Mouse (Mus musculus) limb, embryonic 10.5 days (tissue): ENCODE results near the gene Cluap1. TPM values are rescaled to one million over a fixed set of nuclear protein-coding genes. Genes with fewer than 3 reads are reported as not detected.

Experiments used
- DNase-seq: peaks from one replicate; pipeline ENCODE4 v3.0.0-alpha.2; 2017; ENCODE audit warnings: low spot score
- H3K27ac ChIP-seq: fragments of 300-500 bp; sonication (generic); 2 replicates; pipeline ENCODE4 v1.5.1; 2016; ENCODE audit warnings: mild to moderate bottlenecking
- H3K27me3 ChIP-seq: fragments of 300-500 bp; sonication (generic); 2 replicates; pipeline ENCODE4 v1.6.1; 2016; ENCODE audit warnings: low read depth, mild to moderate bottlenecking; ENCODE audit not compliant: poor library complexity, severe bottlenecking
- H3K36me3 ChIP-seq: fragments of 300-500 bp; sonication (generic); 2 replicates; pipeline ENCODE4 v1.6.1; 2016; ENCODE audit warnings: mild to moderate bottlenecking, moderate library complexity
- H3K4me1 ChIP-seq: fragments of 300-500 bp; sonication (generic); 2 replicates; pipeline ENCODE4 v1.6.1; 2016
- H3K4me3 ChIP-seq: fragments of 300-500 bp; sonication (generic); 2 replicates; pipeline ENCODE4 v1.5.1; 2016; ENCODE audit warnings: mild to moderate bottlenecking, moderate library complexity
- H3K9me3 ChIP-seq: fragments of 300-500 bp; sonication (generic); replicated peaks from 2 replicates; pipeline ENCODE4 v1.6.1; 2016; ENCODE audit warnings: mild to moderate bottlenecking
- WGBS: fragments of 180-500 bp; shearing (Covaris S2); methylation state at CpG from one replicate; pipeline ENCODE4 v1.1.7; 2016; 5-methylcytosine and 5-hydroxymethylcytosine counted together
- polyA plus RNA-seq: library from polyadenylated mRNA; unstranded; fragments of >200 nt; fragmentation: Nextera tagmentation; extraction: Ambion mirVana; gene quantifications from 2 replicates; pipeline ENCODE4 v1.2.1, GENCODE M21; 2016

The Cluap1 gene
- 20.1 and 20.4 TPM in 2 replicates for polyA plus RNA-seq

GRCm38 (mm10) chr16:3908537-3909111 is at the start of gene Cluap1, which contains the start of gene 1700037C18Rik:
Gene Cluap1, plus strand, starts transcription at chr16:3908801.
Gene 1700037C18Rik, minus strand, starts transcription at chr16:3908689.
- H3K27ac ChIP-seq = peak within 1 kb of the TSS; percentile 85

GRCm38 (mm10) chr16:3859254-3859653 is 49.3 kb upstream of the Cluap1 start:
- no peak overlapping the region for H3K27ac ChIP-seq
- 93% methylated on average over 4 of the region's 4 CpGs for WGBS
- H3K36me3 ChIP-seq = peaks cover 26% of the 10 kb centered on the region
- no peaks in the 10 kb centered on the region for H3K9me3 ChIP-seq
- no peak overlapping the region for H3K4me3 ChIP-seq
- H3K27me3 ChIP-seq = no peaks in the 10 kb centered on the region
- DNase-seq = no peak
- H3K4me1 ChIP-seq = no peaks in the 10 kb centered on the region

More at GRCm38 (mm10) chr16:3908537-3909111, at the start of gene Cluap1, which contains the start of gene 1700037C18Rik:
- WGBS = under 1% methylated on average over 33 of the region's 33 CpGs
- peaks cover 55% of the 10 kb centered on the region for H3K36me3 ChIP-seq
- peak within 1 kb of the TSS; percentile 72 for H3K4me3 ChIP-seq
- H3K4me1 ChIP-seq = peaks cover 17% of the 10 kb centered on the region
- no peaks in the 10 kb centered on the region for H3K9me3 ChIP-seq
- H3K27me3 ChIP-seq = no peaks in the 10 kb centered on the region
- DNase-seq = peak; percentile 91

GRCm38 (mm10) chr16:3871815-3872214 is 36.8 kb upstream of the Cluap1 start:
- peak overlapping the region; percentile 87 for H3K27ac ChIP-seq
- H3K4me3 ChIP-seq = peak overlapping the region; percentile 72
- WGBS = 1% methylated on average over 16 of the region's 16 CpGs
- no peak for DNase-seq
- peaks cover 18% of the 10 kb centered on the region for H3K4me1 ChIP-seq
- H3K9me3 ChIP-seq = no peaks in the 10 kb centered on the region
- peaks cover 15% of the 10 kb centered on the region for H3K36me3 ChIP-seq
- no peaks in the 10 kb centered on the region for H3K27me3 ChIP-seq

DNA sequence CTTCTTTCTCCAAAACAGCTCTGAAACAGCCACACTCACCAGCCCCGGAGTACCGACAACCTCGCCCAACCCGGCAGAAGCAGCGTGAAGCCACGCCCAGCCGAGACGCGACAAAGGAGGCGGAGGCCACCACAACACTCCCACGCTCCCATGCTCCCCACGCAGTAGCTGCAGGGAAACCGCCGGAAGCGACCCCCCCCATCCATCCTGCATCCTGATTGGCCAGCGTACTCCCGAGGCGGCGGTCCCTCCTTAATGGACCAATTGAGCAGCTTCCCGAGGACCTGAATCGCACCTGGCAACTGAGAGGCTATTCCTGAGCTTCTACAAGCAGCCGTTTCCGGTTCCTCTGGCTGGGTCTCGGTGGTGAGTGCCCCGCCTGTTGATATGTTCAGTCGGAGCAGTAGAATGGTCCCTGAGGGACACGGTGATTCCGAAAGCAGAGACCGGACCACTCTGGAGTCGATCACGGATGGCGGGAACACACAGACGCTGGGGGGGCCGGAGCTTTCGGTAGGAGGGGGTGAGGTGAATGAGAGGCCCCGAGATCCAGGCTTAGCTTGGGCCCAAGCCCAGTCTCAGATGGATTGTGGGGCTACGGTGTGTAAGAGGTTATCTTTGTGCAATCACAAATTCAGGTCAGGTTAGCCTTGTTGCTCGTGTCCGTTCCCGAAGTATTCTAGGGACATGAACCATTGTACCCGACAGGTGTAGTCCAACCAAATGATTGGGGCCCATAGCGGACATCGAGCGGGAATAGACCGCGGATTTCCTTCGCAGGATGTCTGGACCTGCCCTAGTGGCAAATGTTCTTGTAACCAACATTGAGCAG is 36.2 kb upstream of the Cluap1 start, which contains the start of gene Naa60:
Naa60 (plus strand) TSS at position 160 of the 832 bp plus-strand sequence.
- H3K9me3 ChIP-seq = no peaks in the 10 kb centered on the region
- peaks cover 11% of the 10 kb centered on the region for H3K36me3 ChIP-seq
- H3K4me1 ChIP-seq = peaks cover 18% of the 10 kb centered on the region
- peak within 1 kb of the TSS; percentile 87 for H3K27ac ChIP-seq
- no peaks in the 10 kb centered on the region for H3K27me3 ChIP-seq
- 7% methylated on average over 47 of the region's 47 CpGs for WGBS
- peak within 1 kb of the TSS; percentile 72 for H3K4me3 ChIP-seq
- peak; percentile 95 for DNase-seq

GRCm38 (mm10) chr16:3876346-3876745 is 32.3 kb upstream of the Cluap1 start:
- H3K36me3 ChIP-seq = peaks cover 13% of the 10 kb centered on the region
- no peaks in the 10 kb centered on the region for H3K27me3 ChIP-seq
- no peak for DNase-seq
- H3K4me1 ChIP-seq = peaks cover 16% of the 10 kb centered on the region
- H3K27ac ChIP-seq = no peak overlapping the region
- H3K9me3 ChIP-seq = no peaks in the 10 kb centered on the region
- no peak overlapping the region for H3K4me3 ChIP-seq
- 93% methylated on average over 4 of the region's 4 CpGs for WGBS

DNA sequence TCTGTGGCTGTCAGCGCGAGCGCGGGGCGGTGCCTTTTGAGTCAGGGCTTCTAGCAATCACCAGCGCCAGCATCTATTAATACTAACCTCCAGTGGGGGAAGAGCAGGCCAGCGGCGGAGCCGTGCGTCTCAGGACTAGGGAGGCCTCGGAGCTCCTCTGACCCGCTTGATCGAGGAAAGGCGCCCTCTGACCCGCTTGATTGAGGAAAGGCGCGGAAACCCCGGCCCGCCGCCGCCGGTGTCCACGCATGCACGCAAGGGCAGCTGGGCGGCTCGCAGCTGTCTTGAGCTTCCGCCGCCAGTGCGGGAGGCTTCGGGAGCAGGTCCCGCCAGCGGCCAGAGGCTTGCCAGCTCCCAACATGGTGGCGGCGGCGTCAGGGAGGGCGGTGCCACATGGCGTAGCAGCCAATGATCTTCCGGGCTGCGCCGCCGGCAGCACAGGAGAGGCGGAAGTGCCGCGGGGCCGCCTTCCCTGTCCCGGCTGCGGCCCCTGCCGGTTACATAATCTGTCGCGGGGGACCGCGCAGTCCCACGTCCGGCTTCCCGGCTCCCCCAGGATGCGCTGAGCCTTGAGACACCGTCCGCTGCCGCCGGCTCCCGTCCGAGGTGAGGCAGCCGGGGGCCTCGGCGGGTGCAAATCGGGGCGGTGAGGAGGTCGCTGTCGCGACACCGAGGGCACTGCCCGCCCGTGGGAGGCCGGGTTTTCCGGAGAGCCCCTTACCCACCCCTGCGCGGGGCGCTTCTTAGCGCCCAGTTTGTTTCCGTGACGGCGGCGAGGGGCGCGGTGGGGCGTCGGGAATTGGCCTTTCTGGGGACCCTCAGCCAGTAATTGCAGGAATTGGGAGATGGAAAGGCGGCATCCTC is 24.2 kb upstream of the Cluap1 start, which contains the start of the genes Zfp597 and Gm20695:
Zfp597 (minus strand) TSS at position 361 of the 864 bp plus-strand sequence.
Gm20695 (plus strand) TSS at position 448 of the 864 bp plus-strand sequence.
- Histone ChIP-seq H3K36me3 (peaks cover 12% of the 10 kb centered on the region), H3K27ac (peak within 1 kb of the TSS; percentile 92), H3K27me3 (no peaks in the 10 kb centered on the region), H3K4me3 (peak within 1 kb of the TSS; percentile 96), H3K9me3 (no peaks in the 10 kb centered on the region), H3K4me1 (peaks cover 11% of the 10 kb centered on the region)
- DNase-seq = peak; percentile 94
- WGBS = under 1% methylated on average over 88 of the region's 88 CpGs

DNA sequence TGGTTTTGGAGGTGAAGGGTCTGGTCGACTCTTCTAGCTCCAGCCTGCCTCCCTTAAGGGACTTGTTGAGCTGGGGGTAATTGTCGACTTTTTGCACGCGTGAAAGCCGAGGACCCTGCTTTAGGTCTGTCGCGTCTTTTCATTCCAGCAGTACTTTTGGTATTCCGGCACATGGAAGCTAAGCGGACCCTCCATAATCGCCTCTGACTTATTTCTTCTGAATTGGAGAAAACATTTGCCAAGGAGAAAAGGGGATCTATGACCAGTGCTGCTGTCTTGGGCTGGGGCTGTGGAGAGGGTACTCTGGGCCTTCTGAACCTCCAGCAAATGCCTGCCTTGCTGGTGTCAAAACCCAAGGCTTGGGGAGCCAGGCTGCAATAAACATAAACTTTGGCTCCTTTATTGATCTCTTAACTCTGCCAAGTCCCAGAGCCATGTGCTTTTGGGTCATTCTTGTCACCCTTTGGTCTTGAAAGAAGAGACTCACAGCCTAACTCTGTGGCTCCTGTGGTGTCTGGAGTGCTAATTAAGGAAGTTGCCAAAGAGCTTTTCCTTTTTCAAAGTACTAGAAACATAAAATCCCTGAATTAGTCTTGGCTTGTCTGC is 23.4 kb upstream of the Cluap1 start:
- Histone ChIP-seq H3K27me3 (no peaks in the 10 kb centered on the region), H3K27ac (peak overlapping the region; percentile 92), H3K4me1 (peaks cover 11% of the 10 kb centered on the region), H3K4me3 (peak overlapping the region; percentile 96), H3K36me3 (peaks cover 9% of the 10 kb centered on the region), H3K9me3 (no peaks in the 10 kb centered on the region)
- 7% methylated on average over 10 of the region's 10 CpGs for WGBS
- DNase-seq = no peak

- DNase-seq = no peak
- H3K36me3 ChIP-seq = peaks cover 22% of the 10 kb centered on the region
- H3K27me3 ChIP-seq = no peaks in the 10 kb centered on the region
- 97% methylated on average over 14 of the region's 14 CpGs for WGBS
- H3K27ac ChIP-seq = no peak overlapping the region
- H3K4me1 ChIP-seq = no peaks in the 10 kb centered on the region
- H3K9me3 ChIP-seq = no peaks in the 10 kb centered on the region
- H3K4me3 ChIP-seq = no peak overlapping the region
Measured at GRCm38 (mm10) chr16:3891621-3892295, 16.8 kb upstream of the Cluap1 start.

DNA sequence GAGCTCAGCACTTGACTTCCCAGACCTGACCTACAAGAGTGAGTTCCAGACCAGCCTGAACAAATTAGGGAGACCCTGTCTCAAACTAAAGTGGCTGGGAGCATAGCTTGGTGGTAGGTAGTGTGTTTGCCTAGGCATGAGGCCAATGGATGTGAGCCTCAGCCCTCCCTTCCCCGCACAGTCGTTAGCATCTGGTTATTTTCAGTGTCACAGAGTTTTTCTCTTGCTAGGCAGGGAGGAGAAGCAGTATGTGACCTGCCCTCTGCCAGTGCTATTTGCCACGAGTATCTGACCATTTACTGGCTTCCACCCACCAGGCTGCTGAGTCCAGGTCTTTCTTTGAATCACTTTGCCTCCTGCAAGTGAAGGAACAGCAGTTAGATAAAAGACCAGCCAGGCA is 14.9 kb upstream of the Cluap1 start:
- Histone ChIP-seq H3K27me3 (no peaks in the 10 kb centered on the region), H3K27ac (no peak overlapping the region), H3K36me3 (peaks cover 39% of the 10 kb centered on the region), H3K4me3 (no peak overlapping the region), H3K9me3 (no peaks in the 10 kb centered on the region), H3K4me1 (no peaks in the 10 kb centered on the region)
- 74% methylated on average over 3 of the region's 3 CpGs for WGBS
- no peak for DNase-seq

- H3K4me1 ChIP-seq = no peaks in the 10 kb centered on the region
- no peak for DNase-seq
- H3K4me3 ChIP-seq = no peak overlapping the region
- WGBS = 79% methylated on average over 9 of the region's 9 CpGs
- no peak overlapping the region for H3K27ac ChIP-seq
- no peaks in the 10 kb centered on the region for H3K27me3 ChIP-seq
- no peaks in the 10 kb centered on the region for H3K9me3 ChIP-seq
- peaks cover 53% of the 10 kb centered on the region for H3K36me3 ChIP-seq
Measured at GRCm38 (mm10) chr16:3895173-3895792, 13.3 kb upstream of the Cluap1 start.

GRCm38 (mm10) chr16:3896046-3896445 is 12.6 kb upstream of the Cluap1 start:
- no peak overlapping the region for H3K27ac ChIP-seq
- no peaks in the 10 kb centered on the region for H3K4me1 ChIP-seq
- DNase-seq = no peak
- H3K4me3 ChIP-seq = no peak overlapping the region
- 84% methylated on average over 6 of the region's 6 CpGs for WGBS
- H3K36me3 ChIP-seq = peaks cover 60% of the 10 kb centered on the region
- no peaks in the 10 kb centered on the region for H3K27me3 ChIP-seq
- no peaks in the 10 kb centered on the region for H3K9me3 ChIP-seq
